Mouse (Mus musculus) MEL (cell line): ENCODE measurements around the gene Foxn2. TPM values are rescaled to one million over a fixed set of nuclear protein-coding genes. Genes with fewer than 3 reads are reported as not detected.
"Not testable (repeated sequence)": the region's sequence is repeated elsewhere in the genome, so short reads cannot be mapped to it uniquely, and the experiment has no call there.

Source experiments
- DNase-seq: peaks from one replicate; pipeline ENCODE4 v3.0.0; 2011; ENCODE audit warnings: low read depth, low spot score
- H3K27ac ChIP-seq: 2 replicates; pipeline ENCODE4 v1.5.1; 2012; ENCODE audit warnings: low read depth, mild to moderate bottlenecking, control low read depth, low read length, moderate library complexity; ENCODE audit not compliant: control insufficient read depth
- H3K27me3 ChIP-seq, 2 experiments: fragments of 150-350 bp in 1 of 2; sonication (generic) in 1 of 2; 2 replicates each; pipeline ENCODE4 v1.6.1; 2012; ENCODE audit warnings: low read length in 2 of 2, mild to moderate bottlenecking in 2 of 2, improper control_type of control experiment in 1 of 2, moderate library complexity in 1 of 2; ENCODE audit not compliant: insufficient read depth in 2 of 2, control insufficient read depth in 1 of 2
- H3K36me3 ChIP-seq, 2 experiments: 2 replicates each; pipeline ENCODE4 v1.6.1; 2012 to 2014; ENCODE audit warnings: low read length in 2 of 2, improper control_type of control experiment in 1 of 2, inconsistent platforms in 1 of 2, mild to moderate bottlenecking in 1 of 2; ENCODE audit not compliant: insufficient read depth in 2 of 2, control insufficient read depth in 1 of 2
- H3K4me1 ChIP-seq, 2 experiments: fragments of 150-350 bp in 1 of 2; sonication (generic) in 1 of 2; 2 replicates each; pipeline ENCODE4 v1.6.1; 2012; ENCODE audit warnings: low read length in 2 of 2, improper control_type of control experiment in 1 of 2, mild to moderate bottlenecking in 1 of 2; ENCODE audit not compliant: insufficient read depth in 2 of 2, control insufficient read depth in 1 of 2
- H3K4me3 ChIP-seq, 2 experiments: fragments of 150-350 bp in 1 of 2; sonication (generic) in 1 of 2; 2 replicates each; pipeline ENCODE4 v1.5.1; 2012; ENCODE audit warnings: low read depth in 2 of 2, low read length in 2 of 2, mild to moderate bottlenecking in 2 of 2, moderate library complexity in 2 of 2, control low read depth in 1 of 2, improper control_type of control experiment in 1 of 2; ENCODE audit not compliant: control insufficient read depth in 1 of 2, insufficient read depth in 1 of 2
- H3K79me2 ChIP-seq: 2 replicates; pipeline ENCODE4 v1.6.1; 2012; ENCODE audit warnings: mild to moderate bottlenecking, low read length, moderate library complexity; ENCODE audit not compliant: control insufficient read depth, poor library complexity, insufficient read depth
- H3K9ac ChIP-seq: 2 replicates; pipeline ENCODE4 v1.6.1; 2012; ENCODE audit warnings: low read depth, mild to moderate bottlenecking, control low read depth, low read length, moderate library complexity; ENCODE audit not compliant: control insufficient read depth, poor library complexity, severe bottlenecking
- H3K9me3 ChIP-seq: fragments of 150-350 bp; sonication (generic); replicated peaks from 2 replicates; pipeline ENCODE4 v1.6.1; 2012; ENCODE audit warnings: mild to moderate bottlenecking, low read length, improper control_type of control experiment, moderate library complexity; ENCODE audit not compliant: insufficient read depth
- EP300 ChIP-seq, 2 experiments: IDR thresholded peaks; 2 replicates each; pipeline ENCODE4 v1.6.1; 2011; ENCODE audit warnings: improper control_type of control experiment in 2 of 2, low read length in 2 of 2, low read depth in 1 of 2, mild to moderate bottlenecking in 1 of 2
- GABPA ChIP-seq: IDR thresholded peaks from 2 replicates; pipeline ENCODE4 v1.6.1; 2012; ENCODE audit warnings: low read depth, mild to moderate bottlenecking, inconsistent platforms, low read length, improper control_type of control experiment, moderate library complexity
- GATA1 ChIP-seq: IDR thresholded peaks from 2 replicates; pipeline ENCODE4 v1.6.1; 2011; ENCODE audit warnings: low read depth, low read length, improper control_type of control experiment
- MAFK ChIP-seq: IDR thresholded peaks from 2 replicates; pipeline ENCODE4 v1.6.1; 2011; ENCODE audit warnings: low read depth, mild to moderate bottlenecking, low read length, improper control_type of control experiment, borderline replicate concordance
- MEF2A ChIP-seq: IDR thresholded peaks from 2 replicates; pipeline ENCODE4 v1.6.1; 2014; ENCODE audit warnings: low read depth, mild to moderate bottlenecking, inconsistent platforms, low read length, improper control_type of control experiment; ENCODE audit not compliant: poor library complexity, insufficient replicate concordance, severe bottlenecking; ENCODE audit errors: extremely low read depth
- MYB ChIP-seq: IDR thresholded peaks from 2 replicates; pipeline ENCODE4 v1.6.1; 2011; ENCODE audit warnings: mild to moderate bottlenecking, low read depth, low read length, improper control_type of control experiment
- MYC ChIP-seq: IDR thresholded peaks from 2 replicates; pipeline ENCODE4 v1.6.1; 2011; ENCODE audit warnings: low read depth, mild to moderate bottlenecking, low read length, improper control_type of control experiment, moderate library complexity
- TAL1 ChIP-seq: IDR thresholded peaks from 2 replicates; pipeline ENCODE4 v1.6.1; 2012; ENCODE audit warnings: mild to moderate bottlenecking, inconsistent platforms, low read length, moderate library complexity, mixed read lengths
- TCF12 ChIP-seq: IDR thresholded peaks from 2 replicates; pipeline ENCODE4 v1.6.1; 2014; ENCODE audit warnings: low read depth, mild to moderate bottlenecking, inconsistent platforms, low read length, improper control_type of control experiment, moderate library complexity
- ZC3H11A ChIP-seq: IDR thresholded peaks from 2 replicates; pipeline ENCODE4 v1.6.1; 2012; ENCODE audit warnings: low read depth, mild to moderate bottlenecking, inconsistent platforms, low read length, improper control_type of control experiment
- ZMIZ1 ChIP-seq: IDR thresholded peaks from 2 replicates; pipeline ENCODE4 v1.6.1; 2012; ENCODE audit warnings: low read depth, mild to moderate bottlenecking, inconsistent platforms, low read length, improper control_type of control experiment, moderate library complexity
- ZNF384 ChIP-seq: IDR thresholded peaks from 2 replicates; pipeline ENCODE4 v1.6.1; 2012; ENCODE audit warnings: low read depth, mild to moderate bottlenecking, inconsistent platforms, low read length, improper control_type of control experiment
- polyA plus RNA-seq, 2 experiments: library from polyadenylated mRNA; stranded (reverse) in 1 of 2; unstranded in 1 of 2; fragments of >175 nt in 1 of 2; fragments of >200 nt in 1 of 2; gene quantifications; 2 replicates each; pipeline versions ENCODE4 v1.2.1 to v1.2.4; 2012; ENCODE audit warnings: low replicate concordance in 2 of 2, low read depth in 1 of 2; ENCODE audit not compliant: insufficient read length in 2 of 2, insufficient read depth in 1 of 2, missing spikeins in 1 of 2
- total RNA-seq: library from RNA; depleted of rRNA; stranded (reverse); fragments of 300-350 nt; gene quantifications from 2 replicates; pipeline ENCODE4 v1.2.3, GENCODE M21; 2012

Gene Foxn2
- total and polyA plus RNA-seq, 3 experiments: 20.0 to 133 (median 21.7) TPM

DNA sequence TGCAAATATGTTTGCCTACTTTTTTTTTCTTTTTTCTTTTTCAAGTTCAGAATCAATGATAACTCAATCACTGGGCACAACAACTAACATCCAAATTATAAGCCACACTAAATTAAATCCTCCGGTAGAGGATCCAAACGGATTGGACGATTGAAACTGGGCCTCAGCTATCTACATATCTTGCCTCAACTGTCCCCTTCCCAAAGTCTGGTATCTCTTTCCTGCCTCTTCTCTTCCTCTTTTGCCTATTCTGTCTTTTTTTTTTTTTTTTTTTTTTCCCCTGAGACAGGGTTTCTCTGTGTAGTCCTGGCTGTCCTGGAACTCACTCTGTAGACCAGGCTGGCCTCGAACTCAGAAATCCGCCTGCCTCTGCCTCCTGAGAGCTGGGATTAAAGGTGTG lies 3.8 kb upstream of the Foxn2 start:
- DNase-seq, H3K9ac ChIP-seq, H3K9me3 ChIP-seq, H3K27me3 ChIP-seq: not testable (repeated sequence)
- peak; percentile 90 for TF ChIP-seq ZNF384
- peak; percentile 50 to 60; a peak in 3 of 4 replicates for TF ChIP-seq EP300 (IDR thresholded peaks at IDR 0.05; ENCODE audit: low read depth in 1 of 2, low read length in 2 of 2)
- Histone ChIP-seq H3K27ac (peak overlapping the region; percentile 49), H3K4me3 (peak overlapping the region; percentile 7 to 38; a peak in 3 of 4 replicates), H3K4me1 (peaks cover 9 to 27% of the 10 kb centered on the region in 2 experiments), H3K36me3 (peaks cover 0 to 26% of the 10 kb centered on the region in 2 experiments; a peak in 2 of 4 replicates), H3K79me2 (peaks cover 11% of the 10 kb centered on the region)

DNA sequence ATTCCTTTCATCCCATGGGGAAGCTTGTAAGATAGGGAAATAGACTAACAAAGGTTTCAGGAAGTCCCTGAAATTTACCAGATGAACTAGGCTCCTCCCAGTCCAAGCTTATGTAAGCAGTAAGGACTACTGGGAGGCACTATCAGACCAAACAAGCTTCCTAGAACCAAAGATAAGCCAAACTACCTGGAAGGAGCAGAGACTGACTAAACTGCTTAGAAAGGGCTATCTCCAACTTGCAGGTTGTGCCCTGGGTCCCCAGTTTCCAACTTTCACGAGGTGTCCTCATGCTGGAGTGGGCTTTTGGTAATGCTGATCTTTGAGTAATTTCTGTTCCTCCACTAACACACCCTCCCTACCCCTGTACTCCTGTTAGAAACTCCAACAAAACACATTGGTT lies 3.1 kb upstream of the Foxn2 start:
- Histone ChIP-seq H3K27ac (peak overlapping the region; percentile 55), H3K36me3 (peaks cover 0 to 22% of the 10 kb centered on the region in 2 experiments; a peak in 2 of 4 replicates)
- peak; percentile 53 for DNase-seq

DNA sequence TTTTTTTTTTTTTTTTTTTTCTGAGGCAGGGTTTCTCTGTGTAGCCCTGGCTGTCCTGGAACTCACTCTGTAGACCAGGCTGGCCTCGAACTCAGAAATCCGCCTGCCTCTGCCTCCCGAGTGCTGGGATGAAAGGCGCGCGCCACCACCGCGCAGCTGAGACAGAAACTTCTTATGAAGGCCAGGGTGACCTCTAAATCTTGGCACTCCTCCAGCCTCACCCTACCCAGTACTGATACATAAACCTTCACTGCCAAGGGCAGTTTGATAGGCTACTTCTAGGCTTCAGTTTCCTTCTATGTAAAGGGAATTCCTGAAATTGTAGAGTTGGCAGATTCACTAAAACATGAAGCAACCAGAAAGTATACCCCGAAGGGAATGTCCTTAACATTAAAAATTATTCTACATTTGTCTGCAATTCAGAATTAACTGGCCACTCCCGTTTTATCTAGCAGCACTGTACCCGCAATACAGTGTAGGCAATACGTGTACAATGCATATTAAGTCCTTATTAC lies 918 bp upstream of the Foxn2 start:
- peak overlapping the region in 1 of 2 experiments; percentile 32; a peak in 2 of 4 replicates for H3K4me3 ChIP-seq
- peaks cover 31% of the 10 kb centered on the region for H3K79me2 ChIP-seq
- no peaks in the 10 kb centered on the region for H3K27me3 ChIP-seq
- DNase-seq: no peak
- 0 out of 2 replicates have a peak, but pooled peaks have one; percentile 32 for TF ChIP-seq MYC
- TF ChIP-seq ZC3H11A: 0 out of 2 replicates have a peak, but pooled peaks have one; percentile 13
- TF ChIP-seq EP300 (IDR thresholded peaks at IDR 0.05; ENCODE audit: low read depth in 1 of 2, low read length in 2 of 2): 0 out of 4 replicates have a peak, but pooled peaks of 1 of the 2 experiments have one; percentile 5
- TF ChIP-seq MEF2A: no peak
- peak overlapping the region; percentile 89 for H3K27ac ChIP-seq
- no peaks in the 10 kb centered on the region for H3K9me3 ChIP-seq
- H3K9ac ChIP-seq: peak overlapping the region; percentile 70
- peaks cover 1 to 32% of the 10 kb centered on the region in 2 experiments for H3K36me3 ChIP-seq
- H3K4me1 ChIP-seq: peaks cover 13 to 22% of the 10 kb centered on the region in 2 experiments

More for the DNA sequence above, 3.1 kb upstream of the Foxn2 start:
- no peaks in the 10 kb centered on the region for H3K9me3 ChIP-seq
- H3K9ac ChIP-seq: no peak overlapping the region
- H3K27me3 ChIP-seq: no peaks in the 10 kb centered on the region
- H3K79me2 ChIP-seq: peaks cover 13% of the 10 kb centered on the region
- H3K4me1 ChIP-seq: peaks cover 6 to 24% of the 10 kb centered on the region in 2 experiments
- no peak overlapping the region for H3K4me3 ChIP-seq
- TF ChIP-seq MAFK (no peak), MYB (no peak), EP300 (IDR thresholded peaks at IDR 0.05; ENCODE audit: low read depth in 1 of 2, low read length in 2 of 2) (peak in 1 of 2 experiments; percentile 69; a peak in 2 of 4 replicates), TAL1 (peak; percentile 64), TCF12 (peak; percentile 51; the same call in 1 of the 2 replicates), ZMIZ1 (no peak), GATA1 (peak; percentile 56), GABPA (no peak)
